Mouse (Mus musculus) lung, postnatal 0 days (tissue): Measurements from ENCODE around the gene Prkcd. TPM values are rescaled to one million over a fixed set of nuclear protein-coding genes. Genes with fewer than 3 reads are reported as not detected.

Experiments
- ATAC-seq: fragments of 200-750 bp; cut with Nextera tagmentation; 2 replicates; pipeline ENCODE4 v1.8.0; 2017; ENCODE audit warnings: moderate library complexity
- DNase-seq: peaks from one replicate; pipeline ENCODE4 v3.0.0-alpha.2; 2016; ENCODE audit warnings: low spot score
- H3K27ac ChIP-seq: fragments of 300-500 bp; sonication (generic); 2 replicates; pipeline ENCODE4 v1.5.1; 2014; ENCODE audit warnings: antibody characterized with exemption, mild to moderate bottlenecking, low read length, mixed read lengths
- H3K27me3 ChIP-seq: fragments of 300-500 bp; sonication (generic); replicated peaks from 2 replicates; pipeline ENCODE4 v1.6.1; 2014; ENCODE audit warnings: low read length, mixed read lengths; ENCODE audit not compliant: insufficient read depth
- H3K36me3 ChIP-seq: fragments of 300-500 bp; sonication (generic); 2 replicates; pipeline ENCODE4 v1.6.1; 2014; ENCODE audit warnings: low read length, mixed read lengths; ENCODE audit not compliant: insufficient read depth
- H3K4me1 ChIP-seq: fragments of 300-500 bp; sonication (generic); 2 replicates; pipeline ENCODE4 v1.6.1; 2014; ENCODE audit warnings: antibody characterized with exemption, low read depth, low read length, mixed read lengths; ENCODE audit not compliant: insufficient read depth
- H3K4me2 ChIP-seq: fragments of 300-500 bp; sonication (generic); replicated peaks from 2 replicates; pipeline ENCODE4 v1.6.1; 2014; ENCODE audit warnings: low read depth, mild to moderate bottlenecking, low read length, moderate library complexity, mixed read lengths
- H3K4me3 ChIP-seq: fragments of 300-500 bp; sonication (generic); 2 replicates; pipeline ENCODE4 v1.5.1; 2014; ENCODE audit warnings: low read depth, low read length
- H3K9ac ChIP-seq: fragments of 300-500 bp; sonication (generic); replicated peaks from 2 replicates; pipeline ENCODE4 v1.6.1; 2014; ENCODE audit warnings: low read depth, mild to moderate bottlenecking
- H3K9me3 ChIP-seq: fragments of 300-500 bp; sonication (generic); 2 replicates; pipeline ENCODE4 v1.6.1; 2016; ENCODE audit warnings: low read length, mixed read lengths
- CTCF ChIP-seq: IDR thresholded peaks from 2 replicates; pipeline ENCODE4 v1.5.1; 2016; ENCODE audit warnings: antibody characterized with exemption, mild to moderate bottlenecking
- EP300 ChIP-seq: IDR thresholded peaks from 2 replicates; pipeline ENCODE4 v1.6.1; 2016; ENCODE audit warnings: antibody characterized with exemption, mild to moderate bottlenecking, control low read depth
- WGBS: fragments of 180-500 bp; shearing (Covaris S2); extraction: QIAGEN DNeasy Blood & Tissue Kit; methylation state at CpG from one replicate; pipeline ENCODE4 v1.1.7; 2014; 5-methylcytosine and 5-hydroxymethylcytosine counted together
- polyA plus RNA-seq: library from polyadenylated mRNA; unstranded; fragments of >200 nt; fragmentation: Nextera tagmentation; extraction: Ambion mirVana; gene quantifications from 2 replicates; pipeline ENCODE4 v1.2.1, GENCODE M21; 2015

The Prkcd gene
- polyA plus RNA-seq, 1 experiment from 2014 or later = 59.4 TPM

DNA sequence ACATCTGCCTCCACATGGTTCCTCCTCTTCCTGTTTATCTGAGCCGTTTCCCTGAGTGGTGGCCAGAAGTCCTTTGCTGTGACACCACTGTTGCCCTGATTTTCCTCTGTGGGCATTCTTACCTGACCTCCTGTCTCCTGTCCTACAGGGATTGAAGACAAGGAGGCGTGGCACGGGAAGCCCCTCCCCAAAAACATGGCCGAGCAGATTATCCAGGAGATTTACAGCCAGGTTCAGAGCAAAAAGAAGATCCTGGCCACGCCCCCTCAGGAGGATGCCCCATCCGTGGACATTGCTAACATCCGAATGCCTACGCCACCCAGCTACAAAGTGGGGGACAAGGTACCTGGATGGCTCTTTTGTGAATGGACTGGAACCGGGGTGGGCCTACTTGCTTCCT, 58.0 kb downstream of the Prkcd start:
- 81% methylated on average over 9 of the region's 9 CpGs for WGBS

DNA sequence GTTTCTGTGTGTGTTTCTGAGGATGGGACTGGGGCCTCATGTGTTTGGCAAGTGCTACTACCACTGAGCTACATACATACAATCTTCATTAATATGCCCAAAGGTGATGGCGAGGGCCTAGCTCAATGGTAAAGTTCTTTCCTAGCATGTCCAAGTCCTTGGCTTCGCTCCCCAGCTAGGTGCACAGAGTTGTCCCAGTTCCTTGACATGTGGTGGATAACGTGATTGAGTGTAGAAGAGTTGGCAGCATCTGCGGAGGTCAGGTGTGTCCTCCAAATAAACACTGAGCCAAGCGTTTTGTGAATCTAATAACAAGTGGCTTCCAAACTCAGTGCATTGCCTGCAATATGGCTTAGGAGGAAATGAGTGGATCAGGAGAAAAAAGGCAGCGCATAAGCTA, 59.7 kb downstream of the Prkcd start:
- Histone ChIP-seq H3K4me3 (no peak overlapping the region), H3K4me1 (no peaks in the 10 kb centered on the region), H3K4me2 (no peak overlapping the region), H3K9me3 (no peaks in the 10 kb centered on the region), H3K9ac (no peak overlapping the region), H3K27me3 (no peaks in the 10 kb centered on the region), H3K36me3 (peaks cover 19% of the 10 kb centered on the region), H3K27ac (no peak overlapping the region)
- ATAC-seq = no peak
- WGBS = 86% methylated on average over 6 of the region's 6 CpGs
- no peak for DNase-seq
- TF ChIP-seq EP300 = no peak
- TF ChIP-seq CTCF = no peak

More for the DNA sequence above, 58.0 kb downstream of the Prkcd start:
- H3K9ac ChIP-seq = no peak overlapping the region
- DNase-seq (no peak), ATAC-seq (no peak)
- no peaks in the 10 kb centered on the region for H3K9me3 ChIP-seq
- H3K4me2 ChIP-seq = no peak overlapping the region
- no peak overlapping the region for H3K27ac ChIP-seq
- H3K27me3 ChIP-seq = no peaks in the 10 kb centered on the region
- TF ChIP-seq CTCF = no peak
- no peak for TF ChIP-seq EP300
- no peak overlapping the region for H3K4me3 ChIP-seq
- peaks cover 22% of the 10 kb centered on the region for H3K36me3 ChIP-seq
- no peaks in the 10 kb centered on the region for H3K4me1 ChIP-seq

DNA sequence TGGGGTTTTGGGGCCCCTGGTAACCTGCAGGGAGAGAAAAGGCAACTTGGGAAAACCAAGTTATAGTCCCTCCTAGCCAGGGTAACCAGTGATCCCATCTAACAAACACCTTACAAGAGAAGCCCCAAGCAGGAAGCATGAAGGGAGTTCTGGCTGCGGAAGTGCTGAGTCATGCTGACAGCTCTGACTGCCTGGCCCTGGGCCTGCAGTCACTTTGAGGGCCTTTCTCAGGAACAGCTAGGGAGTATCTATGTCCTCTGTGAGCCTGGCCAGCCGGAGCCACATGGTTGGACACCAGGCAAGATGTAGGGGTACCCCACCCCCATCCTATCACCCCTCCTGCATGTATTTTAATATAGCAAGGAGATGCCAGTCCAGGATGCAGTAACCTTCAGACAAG, 61.6 kb downstream of the Prkcd start:
- Histone ChIP-seq H3K27ac (no peak overlapping the region), H3K4me2 (no peak overlapping the region), H3K4me1 (no peaks in the 10 kb centered on the region), H3K27me3 (no peaks in the 10 kb centered on the region), H3K9me3 (no peaks in the 10 kb centered on the region), H3K9ac (no peak overlapping the region), H3K4me3 (no peak overlapping the region), H3K36me3 (peaks cover 24% of the 10 kb centered on the region)
- ATAC-seq (peak; percentile 66), DNase-seq (peak; percentile 57)
- WGBS = 67% methylated on average over 2 of the region's 2 CpGs
- TF ChIP-seq EP300 (no peak), CTCF (no peak)

DNA sequence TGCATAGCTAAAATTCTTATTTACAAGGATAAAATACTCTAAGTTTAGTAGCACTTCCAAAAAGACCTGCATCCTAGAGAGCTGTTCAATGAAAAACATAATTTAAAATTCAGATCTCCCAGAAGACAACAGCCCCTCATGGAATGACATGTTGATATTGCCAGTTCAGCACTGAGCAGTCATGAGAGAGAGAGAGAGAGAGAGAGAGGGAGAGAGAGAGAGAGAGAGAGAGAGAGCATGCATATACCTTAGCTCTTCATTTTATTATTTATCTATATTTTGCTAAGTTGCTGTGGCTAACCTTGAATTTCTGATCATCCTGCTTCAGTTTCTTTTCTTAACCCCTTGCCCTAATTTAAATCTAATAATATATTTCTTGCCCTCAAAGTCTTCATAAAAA, 63.7 kb downstream of the Prkcd start:
- Histone ChIP-seq H3K27me3 (no peaks in the 10 kb centered on the region), H3K9me3 (no peaks in the 10 kb centered on the region), H3K4me2 (no peak overlapping the region), H3K4me1 (no peaks in the 10 kb centered on the region), H3K9ac (no peak overlapping the region), H3K4me3 (no peak overlapping the region), H3K36me3 (peaks cover 19% of the 10 kb centered on the region; the same call in 1 of the 2 replicates), H3K27ac (no peak overlapping the region)
- ATAC-seq = no peak
- no peak for TF ChIP-seq CTCF
- no peak for TF ChIP-seq EP300
- DNase-seq = no peak

DNA sequence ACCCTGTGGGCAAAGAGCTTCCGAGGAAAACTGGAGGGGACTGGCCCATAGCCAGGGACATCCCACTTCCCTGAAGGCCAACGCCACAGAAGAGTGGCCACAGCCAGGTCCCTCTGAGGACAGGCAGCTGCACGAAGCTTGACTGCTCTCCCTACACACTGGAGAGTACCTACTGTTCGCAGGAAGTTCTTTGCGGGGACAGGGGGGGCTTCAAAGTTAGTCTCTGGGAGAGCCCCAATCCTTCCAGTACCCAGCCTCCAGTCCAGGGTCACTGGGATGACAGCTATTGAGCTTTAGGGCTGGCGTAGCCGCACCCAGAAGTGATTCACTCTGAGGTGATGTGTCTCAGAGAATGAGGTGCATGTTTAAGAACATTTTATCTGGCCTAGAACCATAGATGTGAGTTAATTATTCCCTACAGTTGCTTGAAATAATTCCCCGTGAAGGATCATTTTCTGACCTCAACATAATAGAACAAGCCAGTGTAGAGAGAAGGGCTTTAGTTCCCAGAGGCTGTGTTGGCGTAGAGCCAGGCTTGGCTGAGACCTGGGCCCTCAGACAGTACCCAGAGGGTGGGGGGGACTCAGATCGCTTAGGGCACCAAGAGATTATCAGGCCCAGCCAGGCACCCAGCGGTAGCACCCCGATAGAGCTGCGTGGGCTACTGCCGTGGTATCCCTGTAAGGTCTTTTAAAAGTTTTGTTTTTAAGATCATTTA, 64.4 kb downstream of the Prkcd start:
- H3K27ac ChIP-seq = no peak overlapping the region; the same call in 1 of the 2 replicates
- no peak overlapping the region for H3K9ac ChIP-seq
- H3K4me1 ChIP-seq = no peaks in the 10 kb centered on the region
- WGBS = 66% methylated on average over 14 of the region's 14 CpGs
- H3K36me3 ChIP-seq = peaks cover 19% of the 10 kb centered on the region; the same call in 1 of the 2 replicates
- TF ChIP-seq CTCF (no peak), EP300 (no peak)
- peak; percentile 39 for DNase-seq
- no peak overlapping the region for H3K4me3 ChIP-seq
- no peaks in the 10 kb centered on the region for H3K27me3 ChIP-seq
- H3K4me2 ChIP-seq = no peak overlapping the region
- peak; percentile 33 for ATAC-seq
- H3K9me3 ChIP-seq = no peaks in the 10 kb centered on the region

DNA sequence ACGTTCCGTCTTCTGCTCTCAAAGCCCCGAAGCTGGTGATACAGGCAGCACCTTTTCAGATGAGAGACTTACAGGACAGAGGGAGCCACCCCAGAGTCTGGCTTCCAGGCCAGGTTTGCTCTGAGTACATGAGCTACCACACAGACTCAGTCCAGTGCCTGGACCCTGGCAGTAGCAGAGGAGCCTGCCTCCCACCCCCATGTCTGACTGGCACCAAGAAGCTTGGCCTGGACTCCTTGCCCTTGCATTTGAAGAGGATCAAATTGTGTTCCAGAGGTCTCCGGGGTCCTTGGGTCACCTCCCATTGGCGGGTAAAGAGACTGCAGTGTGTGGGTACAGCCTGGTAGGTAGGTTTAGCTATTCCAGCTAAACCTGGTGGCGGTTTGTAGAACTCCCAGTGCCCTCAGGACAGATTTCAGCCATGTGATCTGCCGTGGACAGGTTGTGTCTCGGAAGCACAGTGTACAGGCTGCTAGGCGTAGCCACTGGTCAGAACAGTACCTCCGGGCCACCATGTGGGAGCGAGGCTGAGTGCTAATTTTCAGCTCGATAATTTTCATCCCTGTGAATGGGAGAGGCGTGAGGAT, 65.1 kb downstream of the Prkcd start:
- ATAC-seq (no peak), DNase-seq (no peak)
- no peak overlapping the region for H3K27ac ChIP-seq
- H3K36me3 ChIP-seq = peaks cover 19% of the 10 kb centered on the region; the same call in 1 of the 2 replicates
- no peak overlapping the region for H3K4me3 ChIP-seq
- H3K9ac ChIP-seq = no peak overlapping the region
- no peaks in the 10 kb centered on the region for H3K9me3 ChIP-seq
- no peak overlapping the region for H3K4me2 ChIP-seq
- no peaks in the 10 kb centered on the region for H3K27me3 ChIP-seq
- no peak for TF ChIP-seq CTCF
- TF ChIP-seq EP300 = no peak
- H3K4me1 ChIP-seq = no peaks in the 10 kb centered on the region
- WGBS = 90% methylated on average over 13 of the region's 13 CpGs
